Mouse (Mus musculus) adrenal gland, postnatal 25 days (tissue): ENCODE measurements at regions not wholly inside any gene's neighbourhood (a gene's known extent, or its start where the extent isn't known, plus 50 kb on each side); places are given as distances from the start of the nearest gene placed in this dataset.

Source experiments
- DNase-seq: peaks from one replicate; pipeline ENCODE4 v3.0.0; 2021; ENCODE audit warnings: mixed read lengths

- no peak for DNase-seq
Observed at GRCm38 (mm10) chr10:61034056-61034455, 55.1 kb upstream of the Pcbd1 start.

GRCm38 (mm10) chr10:61028598-61028997 lies 60.5 kb upstream of the Pcbd1 start:
- no peak for DNase-seq

GRCm38 (mm10) chr10:61027215-61027614 lies 61.9 kb upstream of the Pcbd1 start:
- DNase-seq = no peak

- no peak for DNase-seq
Observed at GRCm38 (mm10) chr10:61025061-61025460, 64.1 kb upstream of the Pcbd1 start.

GRCm38 (mm10) chr10:61024166-61024565 lies 65.0 kb upstream of the Pcbd1 start:
- DNase-seq = no peak

GRCm38 (mm10) chr10:61023431-61023830 lies 65.7 kb upstream of the Pcbd1 start:
- DNase-seq = no peak

- no peak for DNase-seq
Observed at GRCm38 (mm10) chr10:61019566-61019965, 69.6 kb upstream of the Pcbd1 start.

GRCm38 (mm10) chr10:61012199-61012695 lies 76.9 kb upstream of the Pcbd1 start:
- DNase-seq = no peak

- DNase-seq = no peak
Observed at GRCm38 (mm10) chr10:61010697-61011096, 78.4 kb upstream of the Pcbd1 start.

- no peak for DNase-seq
Observed at GRCm38 (mm10) chr10:61007403-61007802, 81.7 kb upstream of the Pcbd1 start.

- DNase-seq = no peak
Observed at GRCm38 (mm10) chr10:61001745-61002160, 87.4 kb upstream of the Pcbd1 start.

GRCm38 (mm10) chr10:60997393-60997792 lies 91.7 kb upstream of the Pcbd1 start:
- DNase-seq = no peak

GRCm38 (mm10) chr10:60995908-60996640 lies 93.1 kb upstream of the Pcbd1 start:
- no peak for DNase-seq

- peak; percentile 34 for DNase-seq
Observed at GRCm38 (mm10) chr10:60985109-60985576, 104.0 kb upstream of the Pcbd1 start.

- DNase-seq = no peak
Observed at GRCm38 (mm10) chr10:60981770-60982169, 107.4 kb upstream of the Pcbd1 start.

- no peak for DNase-seq
Observed at GRCm38 (mm10) chr10:60973615-60974014, 115.5 kb upstream of the Pcbd1 start.

GRCm38 (mm10) chr10:60964843-60965242 lies 124.3 kb upstream of the Pcbd1 start:
- no peak for DNase-seq

- peak; percentile 26 for DNase-seq
Observed at GRCm38 (mm10) chr10:60957820-60958233, 126.4 kb upstream of the Unc5b start.

- no peak for DNase-seq
Observed at GRCm38 (mm10) chr10:60955467-60955866, 124.1 kb upstream of the Unc5b start.

- no peak for DNase-seq
Observed at GRCm38 (mm10) chr10:60952495-60952894, 121.1 kb upstream of the Unc5b start.

- no peak for DNase-seq
Observed at GRCm38 (mm10) chr10:60948983-60949677, 117.7 kb upstream of the Unc5b start.

GRCm38 (mm10) chr10:60943074-60943473 lies 111.7 kb upstream of the Unc5b start:
- DNase-seq = no peak

- no peak for DNase-seq
Observed at GRCm38 (mm10) chr10:60938749-60939148, 107.4 kb upstream of the Unc5b start.

- no peak for DNase-seq
Observed at GRCm38 (mm10) chr10:60937517-60937866, 106.1 kb upstream of the Unc5b start.
